Mouse (Mus musculus) T-helper 1 cell (primary cell): Measurements from ENCODE around the gene Poll.

Source experiments
- in situ Hi-C: fragments of 300-600 bp; cut with MboI, MseI; formaldehyde crosslinking; loops from one replicate; pipeline ENCODE4 v1.15.1; 2025; ENCODE audit warnings: high pct_unique_total_duplicates

Gene Poll

GRCm38 (mm10) chr19:45577141-45577750, 16.9 kb upstream of the Poll start:
- in situ Hi-C loops: no loop called here

GRCm38 (mm10) chr19:45575632-45576001, 15.3 kb upstream of the Poll start:
- in situ Hi-C loops: no loop called here

- in situ Hi-C loops: loop anchor here (5.0 kb wide), 1 partner anchor 172 kb away; the partner anchor contains the start of gene Npm3
These were observed 14.8 kb upstream of the Poll start for GRCm38 (mm10) chr19:45574941-45575631.

- in situ Hi-C loops: loop anchor here (5.0 kb wide), 1 partner anchor 173 kb away; the partner anchor contains the start of gene Npm3
These were observed 14.1 kb upstream of the Poll start for GRCm38 (mm10) chr19:45574339-45574898.

- in situ Hi-C loops: loop anchor here (5.0 kb wide), 1 partner anchor 173 kb away; the partner anchor contains the start of gene Npm3
These were observed 13.5 kb upstream of the Poll start for GRCm38 (mm10) chr19:45573861-45574267.

GRCm38 (mm10) chr19:45573033-45573432, 12.7 kb upstream of the Poll start:
- in situ Hi-C loops: loop anchor here (5.0 kb wide), 1 partner anchor 174 kb away; the partner anchor contains the start of gene Npm3

GRCm38 (mm10) chr19:45567367-45567766, 7.0 kb upstream of the Poll start:
- in situ Hi-C loops: no loop called here

GRCm38 (mm10) chr19:45565925-45566715, 5.8 kb upstream of the Poll start:
- in situ Hi-C loops: no loop called here

GRCm38 (mm10) chr19:45554136-45554535, 6.2 kb downstream of the Poll start:
- in situ Hi-C loops: no loop called here

- in situ Hi-C loops: no loop called here
These were observed 8.1 kb downstream of the Poll start for GRCm38 (mm10) chr19:45552187-45552586.

GRCm38 (mm10) chr19:45549948-45550347, 10.4 kb downstream of the Poll start:
- in situ Hi-C loops: loop anchor here (5.0 kb wide), 1 partner anchor 313 kb away; the partner anchor contains the start of gene Lbx1

GRCm38 (mm10) chr19:45549128-45549915, 11.0 kb downstream of the Poll start:
- in situ Hi-C loops: loop anchor here (5.0 kb wide), 1 partner anchor 312 kb away; the partner anchor contains the start of gene Lbx1

- in situ Hi-C loops: loop anchor here (5.0 kb wide), 1 partner anchor 311 kb away; the partner anchor contains the start of gene Lbx1
These were observed 12.1 kb downstream of the Poll start for GRCm38 (mm10) chr19:45548196-45548595.

- in situ Hi-C loops: loop anchor here (5.0 kb wide), 1 partner anchor 308 kb away; the partner anchor contains the start of gene Lbx1
These were observed 15.4 kb downstream of the Poll start for GRCm38 (mm10) chr19:45544925-45545321.

- in situ Hi-C loops: no loop called here
These were observed 16.0 kb downstream of the Poll start for GRCm38 (mm10) chr19:45544152-45544924.

- in situ Hi-C loops: no loop called here
These were observed 18.3 kb downstream of the Poll start for GRCm38 (mm10) chr19:45542061-45542460.

GRCm38 (mm10) chr19:45541409-45542041, 18.8 kb downstream of the Poll start:
- in situ Hi-C loops: no loop called here

- in situ Hi-C loops: no loop called here
These were observed 19.5 kb downstream of the Poll start for GRCm38 (mm10) chr19:45540657-45541408.

GRCm38 (mm10) chr19:45537505-45537904, 22.8 kb downstream of the Poll start:
- in situ Hi-C loops: no loop called here
